Mouse (Mus musculus) liver, postnatal 0 days (tissue): Measurements from ENCODE around the gene Gm49353.

Experiments
- CTCF ChIP-seq: sonication (generic); IDR thresholded peaks from 2 replicates; pipeline ENCODE4 v1.5.1; 2016; ENCODE audit warnings: antibody characterized with exemption, low read depth
- EP300 ChIP-seq: IDR thresholded peaks from 2 replicates; pipeline ENCODE4 v1.6.1; 2016; ENCODE audit warnings: antibody characterized with exemption, low read depth, mild to moderate bottlenecking

DNA sequence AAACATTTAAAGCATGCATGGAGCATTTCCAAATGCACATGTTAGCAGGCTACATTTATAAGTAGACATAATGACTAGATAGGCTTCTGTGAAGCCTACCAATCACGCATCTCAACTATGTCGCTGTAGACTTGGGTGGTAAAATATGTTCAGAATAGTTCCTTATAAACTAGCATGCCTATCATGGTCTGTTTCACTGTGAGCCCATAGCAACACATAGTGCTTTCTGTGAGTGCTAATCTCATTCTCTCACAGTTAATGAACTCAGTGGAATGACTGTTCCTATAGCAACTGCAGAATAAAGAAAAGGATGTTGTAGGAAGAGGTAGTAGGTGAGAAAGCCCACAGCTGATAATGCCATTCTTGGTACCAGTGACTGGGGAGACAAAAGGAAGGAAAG lies 17.7 kb upstream of the Gm49353 start:
- TF ChIP-seq CTCF (no peak), EP300 (no peak)
